Mouse (Mus musculus) brown adipose tissue, adult 24 weeks (tissue): ENCODE measurements at regions not wholly inside any gene's neighbourhood (a gene's known extent, or its start where the extent isn't known, plus 50 kb on each side); places are given as distances from the start of the nearest gene placed in this dataset.

Source experiments
- H3K27ac ChIP-seq: fragments of 200-500 bp; replicated peaks from 2 replicates; pipeline ENCODE4 v1.5.1; 2012; ENCODE audit warnings: low read depth, mild to moderate bottlenecking, low read length
- H3K4me1 ChIP-seq: fragments of 200-500 bp; 2 replicates; pipeline ENCODE4 v1.6.1; 2012; ENCODE audit warnings: low read length, mixed read lengths; ENCODE audit not compliant: control insufficient read depth, insufficient read depth, insufficient read length
- H3K4me3 ChIP-seq: fragments of 200-500 bp; 2 replicates; pipeline ENCODE4 v1.5.1; 2012; ENCODE audit warnings: low read depth, mild to moderate bottlenecking, low read length, moderate library complexity; ENCODE audit not compliant: insufficient read depth

DNA sequence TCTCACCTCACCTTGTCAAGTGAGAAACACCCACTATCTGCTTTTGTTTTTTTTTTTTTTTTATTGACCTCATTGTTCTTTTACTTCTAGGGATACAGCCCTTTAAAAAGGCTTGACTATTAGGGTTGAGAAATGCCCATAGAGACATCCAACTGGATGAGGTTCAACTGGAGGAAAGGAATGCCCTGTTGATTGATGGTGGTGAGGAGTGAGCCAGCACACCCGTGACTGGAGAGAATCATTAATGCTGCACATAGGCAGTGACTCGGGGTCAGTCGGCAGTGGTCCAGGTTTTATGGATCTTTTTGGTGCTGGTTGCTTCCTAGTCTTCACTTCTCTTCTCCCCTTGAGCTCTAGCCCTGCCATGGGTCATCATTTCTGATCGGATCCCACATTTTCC is 82.9 kb upstream of the Cryz start:
- Histone ChIP-seq H3K27ac (peak overlapping the region; percentile 50; the same call in 1 of the 2 replicates), H3K4me1 (peaks cover 10% of the 10 kb centered on the region), H3K4me3 (no peak overlapping the region)

GRCm38 (mm10) chr3:154510160-154510559 is 86.4 kb upstream of the Cryz start:
- Histone ChIP-seq H3K27ac (no peak overlapping the region), H3K4me1 (peaks cover 10% of the 10 kb centered on the region), H3K4me3 (no peak overlapping the region)

DNA sequence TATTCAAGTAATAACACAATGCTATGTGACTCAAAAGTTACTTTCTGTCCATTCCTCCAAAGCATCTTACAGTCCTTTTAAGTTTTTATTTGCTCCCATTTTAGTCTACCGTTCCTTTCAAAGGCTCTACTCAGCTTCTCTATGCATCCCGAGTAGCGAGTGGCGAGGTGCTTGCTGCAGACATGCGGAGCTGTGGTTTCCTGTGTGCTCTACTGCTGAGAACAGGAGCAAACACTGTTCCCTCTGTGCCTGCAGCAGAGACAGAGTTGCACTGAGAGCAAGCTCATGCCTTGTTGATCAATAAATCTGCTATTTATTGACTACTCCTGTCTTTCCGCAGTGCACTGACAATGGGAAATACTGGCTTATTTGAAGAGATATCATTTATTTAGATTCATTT is 87.1 kb upstream of the Cryz start:
- Histone ChIP-seq H3K4me3 (no peak overlapping the region), H3K4me1 (peaks cover 10% of the 10 kb centered on the region), H3K27ac (no peak overlapping the region)

DNA sequence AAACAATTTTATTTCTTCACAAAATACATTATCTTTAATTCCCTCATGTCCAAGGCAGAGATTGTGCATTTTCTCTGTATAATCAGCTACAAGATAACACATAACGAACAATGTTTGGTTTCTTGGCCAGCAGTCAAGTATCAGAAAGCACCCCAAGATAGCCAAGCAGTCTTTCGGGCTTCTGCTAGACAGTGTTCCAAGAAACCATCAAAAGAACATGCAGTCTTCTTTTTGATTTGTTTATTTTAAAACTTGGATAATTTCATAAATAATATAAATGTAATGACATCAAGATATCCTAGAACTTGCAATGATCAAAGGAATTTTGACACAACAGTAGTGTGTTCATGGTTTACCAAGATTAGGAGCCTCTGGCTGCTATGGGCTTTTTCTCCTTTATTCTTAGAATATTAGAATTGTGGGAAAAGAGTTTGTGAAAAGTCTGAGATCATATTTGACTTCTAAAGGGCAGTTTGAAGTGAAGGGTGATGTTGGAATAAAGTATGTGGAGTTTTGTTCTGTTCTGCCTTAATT is 103.1 kb upstream of the Cryz start:
- no peak overlapping the region for H3K27ac ChIP-seq
- H3K4me3 ChIP-seq, result no peak overlapping the region
- no peaks in the 10 kb centered on the region for H3K4me1 ChIP-seq

DNA sequence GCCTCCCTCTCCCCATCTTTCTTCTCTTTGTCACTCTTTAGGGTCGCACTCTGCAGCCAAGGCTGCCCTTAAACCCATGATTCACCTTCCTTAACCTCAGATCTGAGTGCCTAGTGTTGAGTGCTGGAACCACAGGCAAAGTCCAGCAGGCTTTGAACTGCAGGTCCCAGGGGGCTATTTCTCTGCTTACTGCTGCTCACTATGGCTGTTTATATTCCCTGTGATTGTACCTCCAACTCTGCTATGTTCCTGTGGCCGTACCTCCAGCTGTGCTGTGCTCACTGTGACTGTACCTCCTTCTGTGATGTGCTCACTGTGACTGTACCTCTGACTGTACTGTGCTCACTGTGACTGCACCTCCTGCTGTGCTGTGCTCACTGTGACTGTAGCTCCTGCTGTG is 124.1 kb upstream of the Cryz start:
- H3K27ac ChIP-seq, result no peak overlapping the region

GRCm38 (mm10) chr3:154467581-154468374 is 128.7 kb upstream of the Cryz start:
- no peak overlapping the region for H3K27ac ChIP-seq
- no peak overlapping the region for H3K4me3 ChIP-seq
- no peaks in the 10 kb centered on the region for H3K4me1 ChIP-seq

More for the DNA sequence above, 124.1 kb upstream of the Cryz start:
- H3K4me3 ChIP-seq, result no peak overlapping the region
- H3K4me1 ChIP-seq, result no peaks in the 10 kb centered on the region

- H3K4me1 ChIP-seq, result no peaks in the 10 kb centered on the region
- no peak overlapping the region for H3K4me3 ChIP-seq
Observed at GRCm38 (mm10) chr3:154458208-154458607, 127.7 kb upstream of the Lhx8 start.

GRCm38 (mm10) chr3:154453025-154453424 is 122.6 kb upstream of the Lhx8 start:
- no peak overlapping the region for H3K27ac ChIP-seq
- H3K4me3 ChIP-seq, result no peak overlapping the region
- no peaks in the 10 kb centered on the region for H3K4me1 ChIP-seq

More at GRCm38 (mm10) chr3:154458208-154458607, 127.7 kb upstream of the Lhx8 start:
- no peak overlapping the region for H3K27ac ChIP-seq

GRCm38 (mm10) chr3:154452585-154452984 is 122.1 kb upstream of the Lhx8 start:
- Histone ChIP-seq H3K4me3 (no peak overlapping the region), H3K4me1 (no peaks in the 10 kb centered on the region), H3K27ac (no peak overlapping the region)

- no peak overlapping the region for H3K4me3 ChIP-seq
- no peaks in the 10 kb centered on the region for H3K4me1 ChIP-seq
- no peak overlapping the region for H3K27ac ChIP-seq
Observed at GRCm38 (mm10) chr3:154451169-154451568, 120.7 kb upstream of the Lhx8 start.

DNA sequence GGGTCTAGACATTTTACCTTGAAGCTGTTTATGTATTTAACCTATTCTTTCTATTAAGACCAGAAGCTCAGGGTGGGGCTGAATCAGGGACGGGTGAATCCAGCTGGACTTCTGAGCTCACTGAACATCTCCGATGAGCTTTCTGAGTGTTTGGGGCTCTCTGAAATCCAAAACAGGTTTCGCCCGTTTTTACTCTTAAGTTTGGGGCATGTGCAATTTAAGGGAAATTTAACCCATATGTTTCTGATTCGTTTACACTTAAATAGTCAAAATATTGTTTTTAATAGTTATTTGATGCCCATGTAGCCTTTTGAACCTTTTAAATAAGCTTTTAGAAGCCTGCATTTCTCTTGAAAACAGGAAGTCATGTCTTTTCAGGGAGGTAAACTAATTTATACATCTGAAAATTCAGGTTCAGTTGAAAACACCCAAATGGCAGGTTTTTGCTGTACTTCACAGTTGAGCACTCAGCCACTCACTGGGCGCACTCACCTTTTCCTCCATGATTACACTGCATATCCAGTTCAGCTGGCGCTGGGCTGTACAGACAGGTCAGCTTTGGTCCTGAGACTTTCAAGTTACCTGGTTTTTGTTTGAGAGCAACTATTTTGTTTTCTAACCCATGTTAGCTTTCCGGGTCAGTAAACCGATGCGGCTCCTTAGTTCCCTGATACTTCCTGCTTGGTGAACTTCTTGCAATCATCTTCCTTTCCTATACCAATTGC is 113.1 kb upstream of the Lhx8 start:
- H3K4me3 ChIP-seq, result no peak overlapping the region
- H3K27ac ChIP-seq, result no peak overlapping the region
- no peaks in the 10 kb centered on the region for H3K4me1 ChIP-seq

DNA sequence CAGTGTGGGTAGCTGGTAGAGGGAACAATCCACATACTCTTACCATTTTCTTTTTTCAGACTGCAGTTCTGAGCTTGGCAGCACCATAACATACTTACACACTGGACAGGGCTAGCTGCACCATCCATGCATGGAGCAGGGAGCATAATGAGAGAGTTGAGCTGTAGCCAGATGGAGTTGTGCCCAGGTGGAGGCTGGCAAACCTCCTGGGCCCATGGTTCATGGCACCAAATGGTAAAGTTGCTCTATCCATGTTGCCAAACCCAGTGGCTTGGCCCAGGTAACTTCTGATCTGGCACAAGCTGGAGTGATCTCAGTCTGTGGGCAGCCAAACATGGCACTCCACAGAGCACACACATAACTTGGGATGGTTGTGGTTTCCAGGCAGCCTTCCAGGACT is 111.0 kb upstream of the Lhx8 start:
- Histone ChIP-seq H3K27ac (no peak overlapping the region), H3K4me3 (no peak overlapping the region), H3K4me1 (no peaks in the 10 kb centered on the region)

DNA sequence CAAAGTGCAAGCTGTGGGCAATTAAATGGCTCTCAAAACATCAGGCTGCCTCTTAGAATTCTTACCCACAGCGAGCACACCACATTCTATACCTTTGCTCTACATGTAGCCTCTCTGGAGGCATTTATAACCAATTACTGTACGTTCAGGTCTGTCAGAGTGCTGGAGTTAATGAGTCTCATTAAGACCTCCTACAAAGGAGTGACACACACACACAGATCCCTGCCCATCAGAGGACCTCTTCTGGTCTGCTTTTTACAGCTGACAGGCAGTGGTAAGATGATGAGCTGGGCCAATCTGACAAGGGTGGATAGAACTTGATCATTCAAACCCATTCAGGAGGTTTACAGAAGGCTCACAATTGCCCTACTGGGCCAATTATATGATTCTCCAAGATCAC is 110.4 kb upstream of the Lhx8 start:
- no peak overlapping the region for H3K27ac ChIP-seq
- H3K4me3 ChIP-seq, result no peak overlapping the region
- H3K4me1 ChIP-seq, result no peaks in the 10 kb centered on the region

GRCm38 (mm10) chr3:154430856-154431255 is 100.4 kb upstream of the Lhx8 start:
- Histone ChIP-seq H3K4me1 (no peaks in the 10 kb centered on the region), H3K27ac (no peak overlapping the region), H3K4me3 (no peak overlapping the region)

DNA sequence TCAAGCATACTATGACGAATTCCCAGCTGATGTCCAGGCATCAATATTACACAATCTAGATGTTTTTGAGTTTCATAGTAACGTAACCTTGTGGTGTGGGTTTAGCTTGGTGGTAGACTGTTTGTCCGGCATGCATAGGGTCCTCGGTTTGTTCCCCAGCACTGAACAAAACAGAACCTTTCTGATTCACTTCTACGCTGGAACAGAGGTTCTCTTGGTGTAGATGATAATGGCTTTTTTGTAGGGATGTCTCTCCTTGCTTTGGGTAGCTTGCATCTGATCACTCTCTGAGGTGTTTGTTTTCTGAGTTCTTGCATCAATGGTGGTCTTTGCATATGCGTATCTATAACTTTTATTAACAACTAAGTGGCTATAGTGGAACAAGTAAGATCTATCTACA is 99.2 kb upstream of the Lhx8 start:
- no peak overlapping the region for H3K27ac ChIP-seq
- H3K4me1 ChIP-seq, result no peaks in the 10 kb centered on the region
- H3K4me3 ChIP-seq, result no peak overlapping the region

DNA sequence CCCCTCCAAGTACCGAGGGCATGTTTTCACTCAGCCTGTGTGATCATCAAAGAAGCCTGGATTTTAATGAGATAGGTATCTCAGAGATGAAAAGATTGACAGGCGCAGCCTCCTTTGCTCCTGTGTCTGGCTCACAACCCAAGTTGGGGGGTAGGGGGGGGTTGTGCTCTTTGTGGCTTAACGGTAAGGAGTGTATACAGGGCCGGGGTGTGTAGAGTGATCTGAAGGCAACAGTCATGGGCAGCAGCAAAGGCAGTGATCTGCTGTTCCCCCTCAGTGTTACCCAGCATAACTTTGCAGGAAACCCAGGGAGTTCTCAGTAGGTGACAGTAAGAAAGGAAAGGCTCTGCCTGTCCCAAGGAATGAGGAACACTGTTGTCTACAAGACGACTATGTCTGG is 94.1 kb upstream of the Lhx8 start:
- Histone ChIP-seq H3K4me1 (no peaks in the 10 kb centered on the region), H3K27ac (no peak overlapping the region), H3K4me3 (no peak overlapping the region)
